Mouse (Mus musculus) liver, embryonic 15.5 days (tissue): ENCODE data around the gene Capn1. TPM values are rescaled to one million over a fixed set of nuclear protein-coding genes. Genes with fewer than 3 reads are reported as not detected.

Experiments used
- ATAC-seq: fragments of 200-750 bp; cut with Nextera tagmentation; 2 replicates; pipeline ENCODE4 v1.8.0; 2017; ENCODE audit warnings: moderate number of reproducible peaks, mild to moderate bottlenecking, moderate library complexity; ENCODE audit not compliant: insufficient read depth
- H3K27ac ChIP-seq: fragments of 300-500 bp; sonication (generic); replicated peaks from 2 replicates; pipeline ENCODE4 v1.5.1; 2015; ENCODE audit warnings: mild to moderate bottlenecking, inconsistent platforms
- H3K27me3 ChIP-seq: fragments of 300-500 bp; sonication (generic); 2 replicates; pipeline ENCODE4 v1.6.1; 2015; ENCODE audit warnings: mild to moderate bottlenecking, inconsistent platforms
- H3K36me3 ChIP-seq: fragments of 300-500 bp; sonication (generic); replicated peaks from 2 replicates; pipeline ENCODE4 v1.6.1; 2015; ENCODE audit warnings: moderate library complexity, mild to moderate bottlenecking, inconsistent platforms
- H3K4me1 ChIP-seq: fragments of 300-500 bp; sonication (generic); replicated peaks from 2 replicates; pipeline ENCODE4 v1.6.1; 2015; ENCODE audit warnings: inconsistent platforms
- H3K4me2 ChIP-seq: fragments of 300-500 bp; sonication (generic); 2 replicates; pipeline ENCODE4 v1.6.1; 2015; ENCODE audit warnings: moderate library complexity, mild to moderate bottlenecking, inconsistent platforms
- H3K4me3 ChIP-seq: fragments of 300-500 bp; sonication (generic); replicated peaks from 2 replicates; pipeline ENCODE4 v1.5.1; 2015; ENCODE audit warnings: mild to moderate bottlenecking, inconsistent platforms
- H3K9ac ChIP-seq: fragments of 300-500 bp; sonication (generic); 2 replicates; pipeline ENCODE4 v1.6.1; 2015; ENCODE audit warnings: moderate library complexity, mild to moderate bottlenecking, inconsistent platforms
- H3K9me3 ChIP-seq: fragments of 300-500 bp; sonication (generic); replicated peaks from 2 replicates; pipeline ENCODE4 v1.6.1; 2016; ENCODE audit warnings: inconsistent platforms
- WGBS: fragments of 180-500 bp; shearing (Covaris S2); methylation state at CpG from one replicate; pipeline ENCODE4 v1.1.7; 2015; ENCODE audit warnings: mixed read lengths; ENCODE audit not compliant: insufficient replicate concordance; 5-methylcytosine and 5-hydroxymethylcytosine counted together
- polyA plus RNA-seq: library from polyadenylated mRNA; unstranded; fragments of >200 nt; fragmentation: Nextera tagmentation; extraction: Ambion mirVana; gene quantifications from 2 replicates; pipeline ENCODE4 v1.2.1, GENCODE M21; 2015

The Capn1 gene
- polyA plus RNA-seq, 1 experiment from 2014 or later, result 25.1 TPM

DNA sequence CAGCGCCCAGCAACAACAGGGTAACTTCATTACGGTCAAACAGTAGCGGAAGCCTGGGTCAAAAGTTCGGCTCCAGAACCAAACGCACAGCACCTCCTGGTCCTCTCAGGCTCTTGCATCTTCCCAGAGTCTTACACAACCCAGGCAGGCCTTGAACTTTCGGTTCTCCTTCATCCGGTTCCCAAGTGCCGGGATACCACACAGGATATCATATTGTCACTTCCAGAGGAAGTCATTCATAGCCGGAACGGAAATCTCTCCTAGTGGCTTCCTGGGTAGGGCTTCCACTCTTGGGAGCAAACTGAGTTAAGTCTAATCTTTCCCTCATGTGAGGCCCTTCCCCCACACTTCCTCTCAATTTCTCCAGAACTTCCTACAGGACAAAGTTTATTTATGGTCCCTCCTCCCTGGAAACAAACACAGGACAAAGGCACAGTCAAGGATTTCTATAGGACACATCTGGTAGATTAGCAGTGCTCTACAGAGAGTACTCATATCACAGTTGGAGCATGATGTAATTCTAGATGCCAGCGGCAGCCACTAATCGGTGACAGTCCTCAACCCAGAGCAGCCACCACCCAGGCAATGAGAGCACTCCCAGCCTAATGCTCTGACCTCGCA, 63.5 kb downstream of the Capn1 start:
- WGBS, result 76% methylated on average over 13 of the region's 13 CpGs
- Histone ChIP-seq H3K9ac (no peak overlapping the region), H3K4me2 (no peak overlapping the region), H3K4me3 (no peak overlapping the region), H3K4me1 (peaks cover 16% of the 10 kb centered on the region), H3K9me3 (no peaks in the 10 kb centered on the region), H3K27ac (peak overlapping the region; percentile 38; the same call in 1 of the 2 replicates), H3K36me3 (peaks cover 98% of the 10 kb centered on the region), H3K27me3 (no peaks in the 10 kb centered on the region)
- ATAC-seq, result peak; percentile 40

DNA sequence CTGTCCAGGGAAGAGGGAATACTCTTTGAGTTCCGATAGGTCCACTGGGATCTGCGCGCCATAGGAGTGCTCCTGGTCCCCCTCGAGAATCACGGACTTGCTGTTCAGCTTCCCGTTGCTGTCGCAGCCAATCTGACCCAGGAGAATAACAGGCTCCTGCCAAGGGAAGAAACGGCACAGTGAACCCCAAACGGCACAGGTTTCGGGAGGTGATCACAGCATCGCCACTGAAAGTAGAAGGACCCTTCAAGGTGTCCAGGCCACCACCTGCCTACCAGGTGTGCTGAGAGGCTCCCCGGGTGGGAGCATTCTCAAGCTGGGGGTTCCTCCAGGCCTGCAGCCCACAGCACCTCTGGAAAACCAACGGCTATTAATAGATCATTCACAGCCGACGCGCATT, 64.1 kb downstream of the Capn1 start:
- no peak overlapping the region for H3K4me2 ChIP-seq
- WGBS, result 84% methylated on average over 16 of the region's 16 CpGs
- ATAC-seq, result no peak
- no peaks in the 10 kb centered on the region for H3K27me3 ChIP-seq
- no peaks in the 10 kb centered on the region for H3K9me3 ChIP-seq
- peaks cover 98% of the 10 kb centered on the region for H3K36me3 ChIP-seq
- H3K9ac ChIP-seq, result no peak overlapping the region
- H3K4me3 ChIP-seq, result no peak overlapping the region
- H3K4me1 ChIP-seq, result peaks cover 18% of the 10 kb centered on the region
- H3K27ac ChIP-seq, result no peak overlapping the region; the same call in 1 of the 2 replicates

DNA sequence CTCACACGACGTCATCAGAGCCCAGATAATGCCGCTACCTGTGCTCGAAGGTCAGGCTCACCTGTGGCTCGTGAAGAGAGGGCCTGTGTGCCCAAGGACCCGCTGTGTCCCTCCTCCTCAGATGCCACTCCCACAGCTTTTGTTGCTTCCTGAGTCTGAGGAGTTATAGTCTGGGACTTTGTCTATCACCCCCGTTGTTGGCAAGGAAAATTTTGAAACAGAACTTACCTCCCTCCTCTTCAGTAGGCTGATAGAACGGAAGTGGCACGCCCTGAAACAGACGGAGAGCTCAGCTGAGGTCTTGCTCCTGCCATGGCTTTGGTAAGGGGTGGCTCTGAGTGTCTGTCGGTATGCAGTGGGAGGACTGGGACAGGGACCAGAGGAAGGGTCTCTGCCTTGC, 65.5 kb downstream of the Capn1 start:
- Histone ChIP-seq H3K36me3 (peaks cover 99% of the 10 kb centered on the region), H3K9ac (no peak overlapping the region), H3K9me3 (no peaks in the 10 kb centered on the region), H3K4me3 (no peak overlapping the region), H3K27me3 (no peaks in the 10 kb centered on the region), H3K4me2 (no peak overlapping the region), H3K27ac (no peak overlapping the region), H3K4me1 (peaks cover 19% of the 10 kb centered on the region)
- no peak for ATAC-seq
- 87% methylated on average over 11 of the region's 11 CpGs for WGBS

DNA sequence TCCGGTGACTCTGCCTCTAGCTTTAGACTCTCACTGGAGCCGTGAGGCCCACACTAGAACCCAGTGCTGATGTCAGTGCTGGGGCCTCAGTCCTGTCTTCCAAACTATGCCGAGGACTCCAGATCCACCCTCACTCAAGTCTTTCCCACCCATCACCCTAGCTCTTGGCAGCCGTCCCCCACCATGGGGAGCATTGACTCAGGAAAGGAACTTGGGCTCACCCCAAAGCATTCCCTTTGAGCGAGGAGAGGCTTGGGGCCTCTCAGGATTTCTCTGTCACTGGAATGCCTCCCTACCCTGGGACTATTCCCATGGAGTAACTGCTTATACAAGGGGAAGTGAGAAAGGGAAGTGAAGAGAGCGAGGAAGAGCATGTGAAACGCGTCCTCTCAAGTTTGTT, 69.8 kb downstream of the Capn1 start:
- Histone ChIP-seq H3K4me3 (no peak overlapping the region), H3K9me3 (no peaks in the 10 kb centered on the region), H3K4me1 (peaks cover 26% of the 10 kb centered on the region), H3K27ac (peak overlapping the region; percentile 62), H3K4me2 (no peak overlapping the region), H3K27me3 (no peaks in the 10 kb centered on the region), H3K9ac (no peak overlapping the region), H3K36me3 (peaks cover 99% of the 10 kb centered on the region)
- ATAC-seq, result no peak
- 81% methylated on average over 8 of the region's 8 CpGs for WGBS

DNA sequence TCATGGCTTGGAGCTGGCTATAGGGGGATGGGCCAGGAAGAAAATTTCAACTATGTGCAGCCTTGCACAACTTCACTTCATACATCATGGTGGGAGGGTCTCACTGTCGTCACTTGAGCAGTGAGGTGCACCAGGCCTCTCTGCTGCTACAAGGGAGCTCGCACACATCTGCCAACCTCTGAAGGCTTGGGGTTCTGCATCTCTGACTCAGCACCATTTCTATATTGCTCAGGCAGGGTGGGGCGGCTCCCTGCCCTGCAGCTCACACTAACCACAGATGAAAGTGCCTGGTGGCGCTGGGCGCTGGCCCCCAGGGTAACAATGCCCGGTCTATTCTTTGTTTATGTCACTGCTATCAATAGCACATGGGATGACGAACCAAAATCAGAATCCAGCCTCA, 70.7 kb downstream of the Capn1 start:
- peaks cover 30% of the 10 kb centered on the region for H3K4me1 ChIP-seq
- H3K4me2 ChIP-seq, result no peak overlapping the region
- peaks cover 99% of the 10 kb centered on the region for H3K36me3 ChIP-seq
- H3K9ac ChIP-seq, result no peak overlapping the region
- H3K9me3 ChIP-seq, result no peaks in the 10 kb centered on the region
- no peak overlapping the region for H3K4me3 ChIP-seq
- ATAC-seq, result peak; percentile 36; the same call in 1 of the 2 replicates
- no peaks in the 10 kb centered on the region for H3K27me3 ChIP-seq
- WGBS, result 63% methylated on average over 7 of the region's 7 CpGs
- peak overlapping the region; percentile 62; the same call in 1 of the 2 replicates for H3K27ac ChIP-seq

DNA sequence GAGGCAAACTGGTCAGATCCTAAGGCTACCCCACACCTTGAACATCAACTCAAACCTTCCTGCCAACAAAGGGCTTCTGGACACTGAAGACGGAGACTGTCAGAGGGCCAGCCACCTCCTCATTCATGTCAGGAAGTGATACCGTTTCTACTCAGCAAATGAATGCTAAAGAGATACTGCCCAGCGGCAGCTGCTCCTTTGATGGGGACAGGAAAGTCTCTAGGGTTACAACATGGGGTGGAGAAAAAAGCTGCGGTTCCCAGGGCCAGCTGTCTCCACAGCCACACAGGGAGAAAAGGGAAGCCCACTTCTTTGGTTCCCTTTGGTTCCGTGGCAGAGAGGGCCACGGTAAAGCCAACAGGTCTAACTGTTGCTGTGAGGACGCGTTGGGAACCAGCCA, 71.6 kb downstream of the Capn1 start:
- Histone ChIP-seq H3K27ac (0 out of 2 replicates have a peak overlapping the region, but pooled peaks have one; percentile 6), H3K36me3 (peaks cover 99% of the 10 kb centered on the region), H3K9ac (no peak overlapping the region), H3K9me3 (no peaks in the 10 kb centered on the region), H3K4me1 (peaks cover 36% of the 10 kb centered on the region), H3K4me2 (no peak overlapping the region), H3K4me3 (no peak overlapping the region), H3K27me3 (no peaks in the 10 kb centered on the region)
- ATAC-seq, result no peak
- 69% methylated on average over 8 of the region's 8 CpGs for WGBS

DNA sequence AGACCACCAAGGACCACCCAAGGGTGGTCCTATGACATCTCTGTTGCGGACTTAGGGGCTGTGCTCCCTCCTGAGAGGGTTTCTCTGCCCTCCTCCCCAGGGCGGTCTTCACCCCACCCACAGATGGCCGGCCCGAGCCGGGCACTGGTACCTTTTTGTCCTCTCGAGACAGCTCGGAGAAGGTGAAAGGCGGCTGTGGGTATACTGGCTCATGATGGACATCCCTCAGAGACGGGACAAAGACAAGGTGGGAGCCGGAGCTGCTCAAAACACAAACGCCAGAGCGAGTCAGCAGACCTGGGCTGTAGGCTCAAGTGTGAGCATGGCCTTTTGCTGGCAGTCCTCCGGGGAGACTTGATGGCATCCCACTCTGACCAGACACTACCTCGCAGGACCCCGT, 72.3 kb downstream of the Capn1 start:
- no peak for ATAC-seq
- WGBS, result 87% methylated on average over 15 of the region's 15 CpGs
- Histone ChIP-seq H3K36me3 (peaks cover 93% of the 10 kb centered on the region), H3K4me3 (no peak overlapping the region), H3K27me3 (no peaks in the 10 kb centered on the region), H3K27ac (no peak overlapping the region), H3K4me1 (peaks cover 44% of the 10 kb centered on the region), H3K9ac (no peak overlapping the region), H3K4me2 (no peak overlapping the region), H3K9me3 (no peaks in the 10 kb centered on the region)

DNA sequence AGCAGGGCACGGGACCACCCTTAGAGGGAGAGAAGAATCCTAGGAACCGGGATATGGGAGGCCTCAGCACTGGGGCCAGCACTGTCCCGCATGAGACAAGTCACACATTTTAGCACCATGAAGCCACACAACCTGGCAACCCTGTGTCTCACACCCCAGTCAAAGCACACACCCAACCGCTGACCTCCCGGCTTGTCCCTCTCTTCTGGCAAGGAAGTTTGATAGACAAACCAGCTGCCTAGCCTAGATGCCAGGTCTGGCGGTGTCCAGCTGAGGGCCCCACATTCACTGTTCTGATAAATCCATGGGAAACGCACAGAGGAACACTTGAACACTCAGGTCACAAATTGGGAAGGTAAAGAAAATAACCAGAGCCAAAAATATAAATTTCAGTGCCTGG, 73.1 kb downstream of the Capn1 start:
- peaks cover 84% of the 10 kb centered on the region for H3K36me3 ChIP-seq
- peaks cover 52% of the 10 kb centered on the region for H3K4me1 ChIP-seq
- WGBS, result 80% methylated on average over 7 of the region's 7 CpGs
- H3K27ac ChIP-seq, result no peak overlapping the region
- no peaks in the 10 kb centered on the region for H3K27me3 ChIP-seq
- ATAC-seq, result no peak
- H3K4me2 ChIP-seq, result no peak overlapping the region
- H3K9ac ChIP-seq, result no peak overlapping the region
- H3K9me3 ChIP-seq, result no peaks in the 10 kb centered on the region
- no peak overlapping the region for H3K4me3 ChIP-seq

DNA sequence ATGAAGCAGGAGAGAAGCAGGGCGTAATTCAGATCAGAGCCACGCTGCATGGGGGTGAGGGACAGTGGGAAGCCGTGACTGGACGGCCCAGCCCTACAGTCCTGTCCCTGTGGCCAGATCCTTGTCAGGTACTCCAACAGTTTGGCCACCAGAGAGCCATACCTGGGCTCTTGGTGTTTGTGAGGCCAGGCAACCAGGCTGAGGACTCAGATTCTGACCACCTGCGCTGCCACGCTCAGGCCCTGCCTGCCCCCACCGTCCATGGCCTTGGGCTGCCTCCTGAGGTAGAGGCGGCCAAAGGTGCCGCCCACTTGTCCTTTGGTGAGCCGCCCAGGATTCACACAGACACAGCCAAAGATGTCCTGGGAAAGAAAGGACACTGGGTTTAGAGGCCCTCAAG, 75.0 kb downstream of the Capn1 start:
- Histone ChIP-seq H3K27ac (no peak overlapping the region), H3K9ac (no peak overlapping the region), H3K4me2 (no peak overlapping the region), H3K4me3 (no peak overlapping the region), H3K27me3 (no peaks in the 10 kb centered on the region), H3K4me1 (peaks cover 53% of the 10 kb centered on the region), H3K9me3 (no peaks in the 10 kb centered on the region), H3K36me3 (peaks cover 66% of the 10 kb centered on the region)
- no peak for ATAC-seq
- 88% methylated on average over 10 of the region's 10 CpGs for WGBS

DNA sequence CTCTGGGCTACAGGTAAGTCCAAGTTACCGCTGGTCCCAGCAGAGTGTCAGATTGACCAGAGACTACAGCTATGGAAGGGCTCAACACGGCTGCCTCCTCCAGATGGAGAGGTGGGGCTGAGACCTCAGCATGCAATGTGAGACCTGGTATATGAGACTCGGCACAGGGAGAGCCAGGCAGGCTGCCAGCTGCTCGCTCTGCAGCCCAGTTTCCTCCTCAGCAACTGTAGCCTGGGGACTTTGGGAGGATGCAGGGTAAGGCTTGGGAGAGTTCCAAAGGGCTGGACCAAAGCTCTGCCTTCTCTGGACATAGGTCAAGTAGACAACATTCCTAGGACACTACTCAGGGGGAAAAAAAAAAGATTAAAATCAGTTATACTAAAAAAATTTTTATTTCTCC, 75.5 kb downstream of the Capn1 start:
- ATAC-seq, result no peak
- Histone ChIP-seq H3K9me3 (no peaks in the 10 kb centered on the region), H3K4me2 (no peak overlapping the region), H3K4me1 (peaks cover 53% of the 10 kb centered on the region), H3K27ac (no peak overlapping the region), H3K9ac (no peak overlapping the region), H3K4me3 (no peak overlapping the region), H3K27me3 (no peaks in the 10 kb centered on the region; the same call in 1 of the 2 replicates), H3K36me3 (peaks cover 61% of the 10 kb centered on the region)
- 83% methylated on average over 4 of the region's 4 CpGs for WGBS

DNA sequence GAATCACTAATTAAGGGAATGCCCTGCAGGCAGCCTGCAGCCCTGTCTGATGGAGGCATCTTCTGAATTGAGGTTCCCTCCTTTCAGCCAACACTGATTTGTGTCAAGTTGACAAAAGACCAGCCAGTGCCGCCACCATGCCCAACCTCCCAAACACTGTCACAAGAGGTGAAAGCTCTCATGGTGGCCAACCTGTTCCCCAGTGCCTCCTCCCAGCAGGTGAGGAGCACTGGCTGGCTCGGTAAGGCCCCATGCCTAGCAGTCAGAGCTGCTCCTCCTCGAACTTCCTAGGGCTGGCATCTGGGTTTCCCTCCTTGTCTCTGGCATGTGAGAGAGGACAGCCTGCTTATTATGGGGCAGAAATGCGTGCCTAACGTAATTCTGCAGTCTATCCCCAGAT, 76.0 kb downstream of the Capn1 start:
- WGBS, result 81% methylated on average over 5 of the region's 5 CpGs
- H3K4me2 ChIP-seq, result no peak overlapping the region
- H3K4me1 ChIP-seq, result peaks cover 49% of the 10 kb centered on the region
- H3K27ac ChIP-seq, result no peak overlapping the region
- H3K9ac ChIP-seq, result no peak overlapping the region
- H3K4me3 ChIP-seq, result no peak overlapping the region
- peaks cover 56% of the 10 kb centered on the region for H3K36me3 ChIP-seq
- peaks cover under 1% of the 10 kb centered on the region for H3K27me3 ChIP-seq
- ATAC-seq, result no peak
- H3K9me3 ChIP-seq, result no peaks in the 10 kb centered on the region
